Mouse (Mus musculus): ENCODE data around the gene Astn1.

Gene Astn1

GRCm38 (mm10) chr1:158421451-158421850 lies 59.4 kb downstream of the Astn1 start:
- DNase-seq (ENCODE audit: low read depth): no peak

- no peak for DNase-seq (ENCODE audit: low read depth)
Observed at GRCm38 (mm10) chr1:158422739-158423138, 60.7 kb downstream of the Astn1 start.

DNA sequence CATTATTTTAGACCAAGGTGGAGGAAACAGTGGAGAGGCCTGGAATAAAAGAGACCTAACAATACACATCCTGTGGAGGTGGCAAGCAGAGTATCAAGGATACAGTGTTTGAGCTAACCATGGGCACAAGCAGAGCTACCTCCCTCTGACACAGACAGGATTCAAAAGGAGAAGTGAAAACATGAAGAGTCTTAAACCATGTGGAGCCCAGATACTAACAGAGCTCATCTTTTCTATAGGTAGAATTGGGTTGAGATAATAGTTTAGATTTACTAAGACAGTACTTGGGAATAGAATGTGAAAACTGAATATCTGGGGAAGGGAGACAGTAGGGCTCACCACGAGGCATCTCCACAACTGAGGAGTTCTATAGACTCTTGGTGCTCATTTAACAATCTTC lies 84.0 kb downstream of the Astn1 start:
- no peak for DNase-seq (ENCODE audit: low read depth)

DNA sequence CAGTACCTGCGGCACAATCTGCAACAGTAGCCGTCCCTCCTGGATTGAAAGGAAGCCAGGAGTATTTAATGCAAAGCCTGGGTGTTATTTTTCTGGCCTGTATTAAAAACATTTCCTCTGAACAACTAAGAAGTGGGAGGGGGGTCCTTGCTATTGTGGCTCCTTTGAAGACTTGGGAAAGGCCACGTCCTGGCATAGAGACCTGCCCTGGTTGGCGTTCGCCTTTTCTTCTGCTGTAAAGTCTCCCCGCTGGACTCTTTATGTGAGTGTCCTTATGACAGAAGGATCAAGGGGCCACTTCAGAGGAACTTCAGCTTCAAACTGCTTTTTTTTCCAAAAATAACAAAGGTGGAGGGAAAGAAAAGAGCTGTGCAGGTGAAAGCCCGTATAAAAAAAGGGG lies 85.9 kb downstream of the Astn1 start:
- no peak for DNase-seq (ENCODE audit: low read depth)

DNA sequence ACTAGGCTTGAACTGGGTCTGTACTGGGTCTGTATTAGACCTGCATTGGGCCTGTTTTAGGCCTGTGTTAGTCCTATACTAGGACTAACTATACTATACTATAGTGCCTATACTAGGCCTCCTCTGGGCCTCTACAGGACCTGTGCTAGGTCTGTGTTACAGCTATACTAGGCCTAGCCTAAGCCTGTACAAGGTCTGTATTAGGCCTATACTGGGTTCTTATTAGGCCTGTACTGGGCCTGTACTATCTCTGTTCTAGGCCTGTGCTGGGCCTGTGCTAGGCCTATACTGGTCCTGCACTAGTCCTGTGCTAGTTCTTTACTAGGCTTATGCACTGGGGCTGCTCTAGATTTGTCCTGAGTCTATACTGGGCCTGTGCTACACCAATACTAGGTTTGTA lies 90.6 kb downstream of the Astn1 start:
- DNase-seq (ENCODE audit: low read depth): no peak

GRCm38 (mm10) chr1:158453587-158453986 lies 91.5 kb downstream of the Astn1 start:
- no peak for DNase-seq (ENCODE audit: low read depth)

DNA sequence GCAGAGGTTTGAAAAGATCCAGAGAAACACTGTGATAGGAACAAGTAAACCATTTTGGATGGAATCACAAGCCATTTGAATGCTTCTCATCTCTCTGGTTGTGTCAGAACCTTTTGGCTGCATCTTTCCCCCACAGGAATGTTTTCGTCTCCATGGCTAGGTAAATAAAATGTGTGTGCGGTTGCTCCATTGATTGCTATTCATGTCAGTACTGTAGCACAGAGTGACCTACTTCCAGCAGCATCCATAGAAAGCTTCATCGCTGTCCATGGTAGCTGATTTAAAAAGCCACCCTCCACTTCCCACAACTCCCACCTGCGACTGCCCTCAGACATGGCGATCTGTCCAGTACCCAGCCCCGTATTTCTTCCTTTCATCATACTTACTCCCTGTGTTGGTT lies 101.9 kb downstream of the Astn1 start:
- no peak for DNase-seq (ENCODE audit: low read depth)

DNA sequence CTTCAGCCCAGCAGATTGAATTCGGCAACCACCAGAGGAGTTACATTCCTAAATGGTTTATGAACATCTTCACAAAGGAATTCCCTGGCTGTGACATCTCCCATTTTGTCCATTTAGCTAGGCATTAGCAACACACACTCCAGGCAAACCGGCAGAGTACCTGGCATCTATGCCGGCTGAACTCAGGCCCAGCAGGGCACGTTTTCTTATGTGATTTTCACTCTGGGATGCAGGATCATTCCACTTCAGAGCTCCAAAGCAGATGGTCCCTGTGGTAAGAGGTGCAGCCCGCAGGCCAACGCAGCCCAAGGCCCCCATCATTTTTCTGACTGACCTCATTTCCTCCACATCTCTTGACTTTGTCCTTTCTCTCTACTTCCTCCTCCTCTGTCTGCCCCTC lies 103.2 kb downstream of the Astn1 start:
- no peak for DNase-seq (ENCODE audit: low read depth)

DNA sequence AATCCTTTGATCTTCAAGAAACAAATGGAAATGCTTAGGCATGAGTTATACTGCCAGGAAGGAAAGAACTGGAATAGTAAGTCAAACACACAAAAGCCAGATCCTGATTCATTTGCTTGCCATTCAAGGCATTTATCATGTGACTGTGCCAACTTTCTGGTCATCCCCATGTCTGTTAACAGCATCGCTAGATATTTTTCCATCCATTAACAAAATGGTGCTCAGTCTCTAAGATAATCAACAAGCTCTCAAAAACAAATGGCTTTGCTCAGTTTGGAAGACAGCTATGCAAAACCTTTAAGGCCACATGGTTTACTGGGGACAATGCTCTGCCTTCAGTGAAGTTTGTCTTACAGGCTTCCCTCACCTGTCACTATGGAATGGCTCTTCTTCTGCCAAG lies 115.8 kb downstream of the Astn1 start:
- no peak for DNase-seq (ENCODE audit: low read depth)

GRCm38 (mm10) chr1:158480285-158480684 lies 118.2 kb downstream of the Astn1 start:
- DNase-seq (ENCODE audit: low read depth): no peak

DNA sequence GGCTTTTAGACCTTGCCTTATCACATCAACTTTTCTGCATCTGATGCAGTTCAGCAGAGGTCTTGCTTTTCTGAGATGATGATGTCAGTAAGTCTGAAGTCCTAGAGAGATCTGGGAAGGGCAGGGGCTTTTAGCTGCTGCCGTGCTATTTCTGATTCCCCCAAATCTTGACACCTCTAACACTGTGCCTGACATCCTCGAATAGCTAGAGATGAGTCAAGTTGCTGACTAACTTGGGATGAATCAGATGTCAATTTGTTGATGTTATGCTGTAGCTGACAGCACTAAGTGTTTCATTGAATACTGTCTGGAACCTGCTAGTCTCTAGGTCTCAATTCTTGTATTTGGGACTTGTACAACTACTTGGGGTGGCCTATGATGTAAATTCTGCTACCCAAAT lies 121.7 kb downstream of the Astn1 start:
- DNase-seq (ENCODE audit: low read depth): no peak

DNA sequence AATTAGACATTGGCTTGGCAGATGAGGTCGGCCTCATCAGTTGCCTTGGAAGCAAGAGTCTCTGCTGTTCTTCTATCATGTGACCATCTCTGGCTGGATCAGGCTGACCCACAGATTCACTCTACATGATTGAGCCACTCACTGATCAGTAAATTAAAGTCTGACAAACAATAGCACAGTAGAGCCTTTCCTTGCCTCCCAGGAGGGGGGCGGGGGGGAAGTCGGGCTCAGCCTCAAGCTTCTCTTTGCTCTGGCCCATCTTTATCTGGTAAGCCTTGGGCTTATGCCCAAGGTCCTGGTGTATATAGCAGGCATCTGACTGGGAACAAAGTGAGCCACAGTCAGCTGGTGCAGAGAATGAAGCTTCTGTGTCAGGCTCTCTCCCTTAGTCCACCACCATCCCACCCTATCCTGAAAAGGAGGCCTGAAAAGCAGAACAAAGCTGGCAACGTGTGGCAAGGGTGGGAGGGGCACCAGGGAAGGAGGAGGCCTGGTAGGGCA lies 127.5 kb downstream of the Astn1 start:
- DNase-seq (ENCODE audit: low read depth): no peak

- no peak for DNase-seq (ENCODE audit: low read depth)
Observed at GRCm38 (mm10) chr1:158490175-158490574, 128.1 kb downstream of the Astn1 start.

DNA sequence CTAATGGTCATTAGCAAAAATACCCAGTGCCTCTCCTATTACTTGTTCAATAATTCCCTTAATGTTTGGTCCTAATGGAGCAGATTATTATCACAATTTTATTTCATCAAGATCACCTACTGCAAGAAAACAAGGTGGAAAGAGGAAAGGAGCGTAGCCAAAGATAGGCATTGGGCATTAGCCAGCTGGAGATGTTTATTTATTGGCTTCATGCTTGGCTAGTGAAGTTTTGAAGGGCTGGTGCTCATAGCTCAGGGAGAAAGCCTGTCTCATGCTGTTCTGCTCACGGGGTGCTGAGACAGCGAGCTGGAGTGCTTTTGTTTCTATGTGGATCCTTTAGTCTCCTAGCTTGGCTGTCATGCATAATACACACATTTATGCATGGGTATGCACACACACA lies 131.2 kb downstream of the Astn1 start:
- no peak for DNase-seq (ENCODE audit: low read depth)

- DNase-seq (ENCODE audit: low read depth): no peak
Observed at GRCm38 (mm10) chr1:158500140-158500539, 138.1 kb downstream of the Astn1 start.

- DNase-seq (ENCODE audit: low read depth): no peak
Observed at GRCm38 (mm10) chr1:158501019-158501418, 138.9 kb downstream of the Astn1 start.

GRCm38 (mm10) chr1:158507610-158508009 lies 145.5 kb downstream of the Astn1 start:
- DNase-seq (ENCODE audit: low read depth): no peak

GRCm38 (mm10) chr1:158509112-158509855 lies 147.2 kb downstream of the Astn1 start:
- no peak for DNase-seq (ENCODE audit: low read depth)

DNA sequence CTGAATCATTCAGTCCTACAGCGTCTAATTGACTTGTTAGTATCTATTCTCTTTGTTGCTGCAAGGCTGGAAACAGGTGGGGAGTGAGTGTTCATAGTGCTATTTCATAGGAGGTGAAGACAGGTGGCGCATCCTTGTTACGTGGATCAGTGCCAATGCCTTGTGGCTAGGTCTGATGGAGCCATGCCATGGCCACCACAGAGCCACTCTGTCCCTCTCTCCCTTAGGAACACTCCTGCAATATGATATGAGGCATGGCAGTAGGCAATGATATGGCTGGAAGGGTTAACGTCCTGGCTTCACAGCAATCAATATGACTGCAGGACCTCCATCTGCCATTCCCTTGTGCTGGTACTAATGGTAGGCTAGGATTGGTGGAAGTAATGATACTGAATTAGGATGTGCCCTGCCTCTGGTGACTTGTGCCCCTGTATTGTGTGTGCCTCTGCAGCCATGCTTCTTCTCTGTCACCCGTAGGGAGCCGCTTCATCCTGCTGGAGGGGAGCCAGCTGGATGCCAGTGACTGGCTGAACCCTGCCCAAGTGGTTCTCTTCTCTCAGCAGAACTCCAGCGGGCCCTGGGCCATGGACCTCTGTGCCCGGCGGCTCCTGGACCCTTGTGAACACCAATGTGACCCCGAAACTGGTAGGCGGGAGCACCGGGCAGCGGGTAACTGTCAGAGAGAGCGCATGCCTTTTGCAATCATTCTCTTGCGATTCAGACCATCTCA lies 148.6 kb downstream of the Astn1 start:
- DNase-seq (ENCODE audit: low read depth): no peak

GRCm38 (mm10) chr1:158512089-158512488 lies 150.0 kb downstream of the Astn1 start:
- DNase-seq (ENCODE audit: low read depth): no peak

GRCm38 (mm10) chr1:158512636-158513035 lies 150.6 kb downstream of the Astn1 start:
- DNase-seq (ENCODE audit: low read depth): no peak

- DNase-seq (ENCODE audit: low read depth): no peak
Observed at GRCm38 (mm10) chr1:158513572-158513971, 151.5 kb downstream of the Astn1 start.

DNA sequence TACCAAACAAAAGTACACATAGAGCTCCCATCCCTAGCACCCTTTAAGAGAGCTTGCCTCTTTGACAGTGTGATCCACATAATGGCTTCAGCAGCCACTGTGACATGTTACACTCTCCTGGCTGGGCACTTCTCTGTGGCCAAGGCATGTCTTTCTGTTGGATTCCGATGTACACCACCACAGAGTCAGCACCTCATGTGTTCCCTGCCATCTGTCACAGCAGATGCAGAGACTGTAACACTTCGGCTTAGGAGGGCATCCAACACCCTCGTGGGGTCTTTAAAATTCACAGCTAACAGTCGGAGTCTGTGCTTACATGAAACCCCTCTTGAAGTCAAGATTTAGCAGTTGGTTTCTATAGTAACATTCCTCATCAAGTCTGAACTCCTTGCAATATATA lies 154.5 kb downstream of the Astn1 start:
- DNase-seq (ENCODE audit: low read depth): no peak

- no peak for DNase-seq (ENCODE audit: low read depth)
Observed at GRCm38 (mm10) chr1:158536195-158536594, 174.1 kb downstream of the Astn1 start.
